Mouse (Mus musculus) c-Kit-positive CD71-positive TER-119-negative erythroid progenitor cells, embryonic 14.5 days (primary cell): ENCODE measurements around the gene Rnf24.
"Not testable (repeated sequence)": the region's sequence is repeated elsewhere in the genome, so short reads cannot be mapped to it uniquely, and the experiment has no call there.

Experiments
- DNase-seq: peaks from one replicate; pipeline ENCODE4 v3.0.0-alpha.2; 2013; ENCODE audit warnings: low read depth

Rnf24 gene

GRCm38 (mm10) chr2:131337602-131338001 lies 15.1 kb downstream of the Rnf24 start:
- no peak for DNase-seq

GRCm38 (mm10) chr2:131330548-131330947 lies 22.1 kb downstream of the Rnf24 start:
- no peak for DNase-seq

GRCm38 (mm10) chr2:131328981-131329380 lies 23.7 kb downstream of the Rnf24 start:
- no peak for DNase-seq

- no peak for DNase-seq
These were observed 26.6 kb downstream of the Rnf24 start for GRCm38 (mm10) chr2:131326044-131326443.

GRCm38 (mm10) chr2:131323675-131324074 lies 29.0 kb downstream of the Rnf24 start:
- DNase-seq, result no peak

- not testable (repeated sequence) for DNase-seq
These were observed 31.5 kb downstream of the Rnf24 start for GRCm38 (mm10) chr2:131321192-131321591.

GRCm38 (mm10) chr2:131319401-131319800 lies 33.3 kb downstream of the Rnf24 start:
- no peak for DNase-seq

- no peak for DNase-seq
These were observed 36.5 kb downstream of the Rnf24 start for GRCm38 (mm10) chr2:131316167-131316566.

GRCm38 (mm10) chr2:131309296-131309695 lies 43.4 kb downstream of the Rnf24 start:
- no peak for DNase-seq

GRCm38 (mm10) chr2:131307822-131308221 lies 44.9 kb downstream of the Rnf24 start:
- no peak for DNase-seq

- DNase-seq, result no peak
These were observed 45.3 kb downstream of the Rnf24 start for GRCm38 (mm10) chr2:131307391-131307790.

GRCm38 (mm10) chr2:131305226-131305625 lies 47.5 kb downstream of the Rnf24 start:
- DNase-seq, result not testable (repeated sequence)

- DNase-seq, result no peak
These were observed 48.2 kb downstream of the Rnf24 start for GRCm38 (mm10) chr2:131304497-131304896.

- DNase-seq, result no peak
These were observed 51.1 kb downstream of the Rnf24 start for GRCm38 (mm10) chr2:131301635-131302034.

GRCm38 (mm10) chr2:131300485-131300884 lies 52.2 kb downstream of the Rnf24 start:
- DNase-seq, result no peak

GRCm38 (mm10) chr2:131298674-131299073 lies 54.0 kb downstream of the Rnf24 start:
- DNase-seq, result not testable (repeated sequence)

- no peak for DNase-seq
These were observed 55.9 kb downstream of the Rnf24 start for GRCm38 (mm10) chr2:131296746-131297261.

GRCm38 (mm10) chr2:131290669-131291068 lies 62.0 kb downstream of the Rnf24 start:
- no peak for DNase-seq

- no peak for DNase-seq
These were observed 66.4 kb downstream of the Rnf24 start for GRCm38 (mm10) chr2:131286276-131286675.

GRCm38 (mm10) chr2:131281596-131281995 lies 71.1 kb downstream of the Rnf24 start:
- no peak for DNase-seq

- no peak for DNase-seq
These were observed 76.0 kb downstream of the Rnf24 start for GRCm38 (mm10) chr2:131276722-131277121.

- DNase-seq, result no peak
These were observed 77.2 kb downstream of the Rnf24 start for GRCm38 (mm10) chr2:131275493-131275892.

- no peak for DNase-seq
These were observed 87.6 kb downstream of the Rnf24 start for GRCm38 (mm10) chr2:131265056-131265455.

GRCm38 (mm10) chr2:131264027-131264426 lies 88.7 kb downstream of the Rnf24 start:
- no peak for DNase-seq
